Mouse (Mus musculus): ENCODE measurements at regions not wholly inside any gene's neighbourhood (a gene's known extent, or its start where the extent isn't known, plus 50 kb on each side); places are given as distances from the start of the nearest gene placed in this dataset.

DNA sequence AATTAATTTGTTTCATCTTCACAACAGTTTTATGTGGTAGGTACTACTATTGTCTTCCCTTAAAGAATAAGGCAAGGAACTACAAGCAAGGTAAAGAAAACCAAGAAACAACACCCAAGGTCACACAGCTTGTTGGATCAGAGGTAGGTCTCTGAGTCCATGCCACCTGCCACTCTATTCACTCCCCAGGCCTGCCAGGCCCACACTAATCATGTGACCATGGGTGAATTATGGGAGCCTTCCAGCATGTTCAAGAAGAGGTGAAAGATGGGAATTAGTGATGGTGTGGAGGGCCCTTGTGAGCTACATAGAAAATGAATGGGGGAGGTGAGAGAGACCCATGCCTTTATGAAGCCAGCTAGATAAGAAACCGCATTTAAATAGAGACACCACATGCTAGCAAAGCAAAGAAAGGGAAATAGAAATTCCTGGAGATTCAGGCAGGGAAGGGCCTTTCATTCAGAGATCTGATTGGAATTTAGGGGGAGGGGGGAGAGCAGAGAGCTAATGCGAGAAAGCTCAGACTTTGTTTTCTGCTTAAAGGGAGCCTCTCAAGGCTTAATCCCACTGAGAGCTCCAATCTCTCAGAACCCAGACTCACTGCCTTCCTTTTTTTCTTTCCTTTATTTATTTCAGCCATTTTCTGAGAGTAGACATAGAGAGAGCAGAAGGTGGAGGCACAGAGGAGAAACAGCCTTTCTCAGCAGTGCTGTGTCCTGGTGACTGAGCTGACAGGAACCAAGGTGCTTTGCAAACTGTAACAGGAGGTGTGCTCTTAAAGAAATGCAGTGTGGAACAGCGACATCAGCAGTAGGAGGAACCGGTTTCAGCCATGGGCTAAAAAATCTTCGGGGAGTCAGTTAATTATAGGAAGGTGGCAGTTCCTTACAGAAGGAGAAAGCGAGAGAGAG, 160.0 kb downstream of the Spata19 start:
- DNase-seq (ENCODE audit: low spot score in 2 of 2), result no peak

DNA sequence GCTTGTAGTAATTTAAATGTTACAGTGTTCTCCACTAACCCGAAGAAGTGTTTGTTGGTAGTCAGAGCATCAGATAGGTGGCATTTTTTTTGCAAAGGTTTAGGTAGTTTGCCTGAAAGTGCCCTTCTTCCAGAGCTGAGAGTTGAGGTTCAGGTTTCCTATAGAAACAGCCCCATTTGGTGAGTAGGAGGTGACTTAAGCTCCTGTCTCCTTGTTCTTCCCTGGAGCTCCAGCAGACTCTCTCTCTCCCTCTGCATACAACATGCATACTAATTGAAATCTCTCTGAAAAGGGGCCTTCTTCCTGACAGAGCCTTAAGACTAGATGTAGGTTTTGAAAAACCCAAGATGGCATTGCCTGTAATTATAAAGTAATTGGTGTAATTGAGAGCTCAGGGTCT, 161.3 kb downstream of the Spata19 start:
- no peak for DNase-seq (ENCODE audit: low spot score in 2 of 2)

DNA sequence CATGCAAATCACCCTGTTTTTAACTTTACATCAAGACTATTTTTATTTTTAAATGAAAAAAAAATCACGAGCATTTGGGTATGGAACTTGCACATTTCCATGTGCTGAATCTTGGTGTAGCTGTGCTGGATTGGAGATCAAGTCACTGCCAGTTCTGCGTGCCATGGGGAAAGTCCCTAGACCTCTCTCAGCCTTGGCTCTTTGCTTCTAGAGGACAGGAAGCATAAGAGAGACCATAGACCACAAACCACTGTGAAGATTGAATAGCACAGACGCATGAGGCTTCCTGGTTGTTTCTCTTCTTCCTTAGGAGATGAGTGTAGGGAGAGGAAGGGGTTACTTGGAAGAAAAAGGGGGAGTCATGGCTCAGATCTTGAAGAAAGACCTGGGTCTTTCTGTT, 161.7 kb downstream of the Spata19 start:
- no peak for DNase-seq (ENCODE audit: low spot score in 2 of 2)

DNA sequence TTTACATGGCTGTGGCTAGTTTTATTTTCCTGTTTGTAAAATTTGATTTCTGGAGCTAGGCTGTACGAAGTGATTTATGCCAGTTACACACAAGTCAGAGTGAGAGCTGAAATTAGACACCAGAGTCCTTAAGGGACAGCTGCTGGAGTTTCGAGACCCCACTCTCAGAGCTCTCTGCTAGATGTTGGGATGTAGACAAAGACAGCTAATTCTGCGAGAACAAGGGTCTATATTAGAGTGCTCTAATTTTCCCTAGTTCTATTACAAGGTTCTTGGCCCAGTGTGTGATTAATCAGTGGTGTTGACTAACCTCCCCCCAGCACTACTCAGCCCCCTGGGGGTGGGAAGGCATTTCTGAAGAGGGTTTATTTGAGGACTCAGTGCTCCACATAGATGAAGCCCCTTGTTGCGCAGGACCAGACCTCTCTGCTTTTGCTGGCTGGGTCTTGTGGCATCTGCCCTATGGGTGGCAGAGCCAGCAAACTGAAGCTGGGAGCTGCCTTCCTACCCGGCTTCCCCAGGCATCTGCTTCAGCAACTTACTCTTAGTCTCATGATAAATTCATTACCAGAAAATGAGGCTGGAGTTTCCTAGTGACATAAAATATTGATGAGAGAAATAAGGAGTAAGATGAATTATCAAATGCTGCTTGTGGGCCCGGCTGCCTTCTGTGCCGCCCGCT, 171.9 kb downstream of the Spata19 start:
- DNase-seq (ENCODE audit: low spot score in 2 of 2), result peak; percentile 26 to 33

DNA sequence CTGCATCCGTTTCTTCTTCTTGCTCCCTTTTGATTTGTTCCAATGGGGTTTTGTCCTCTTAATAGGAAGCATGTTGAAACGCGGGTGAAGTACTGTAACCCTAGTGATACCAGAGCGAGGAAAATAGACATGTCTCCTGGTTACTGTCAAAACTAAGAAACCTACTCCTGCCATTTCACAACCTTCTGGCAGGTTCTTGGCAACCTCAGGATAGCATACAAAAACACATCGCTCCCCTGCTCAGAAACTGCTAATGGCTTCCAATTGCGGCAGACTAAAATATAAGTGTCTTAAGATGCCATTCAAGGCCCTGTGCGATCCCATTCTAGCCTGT, 172.4 kb downstream of the Spata19 start:
- DNase-seq (ENCODE audit: low spot score in 2 of 2), result no peak

DNA sequence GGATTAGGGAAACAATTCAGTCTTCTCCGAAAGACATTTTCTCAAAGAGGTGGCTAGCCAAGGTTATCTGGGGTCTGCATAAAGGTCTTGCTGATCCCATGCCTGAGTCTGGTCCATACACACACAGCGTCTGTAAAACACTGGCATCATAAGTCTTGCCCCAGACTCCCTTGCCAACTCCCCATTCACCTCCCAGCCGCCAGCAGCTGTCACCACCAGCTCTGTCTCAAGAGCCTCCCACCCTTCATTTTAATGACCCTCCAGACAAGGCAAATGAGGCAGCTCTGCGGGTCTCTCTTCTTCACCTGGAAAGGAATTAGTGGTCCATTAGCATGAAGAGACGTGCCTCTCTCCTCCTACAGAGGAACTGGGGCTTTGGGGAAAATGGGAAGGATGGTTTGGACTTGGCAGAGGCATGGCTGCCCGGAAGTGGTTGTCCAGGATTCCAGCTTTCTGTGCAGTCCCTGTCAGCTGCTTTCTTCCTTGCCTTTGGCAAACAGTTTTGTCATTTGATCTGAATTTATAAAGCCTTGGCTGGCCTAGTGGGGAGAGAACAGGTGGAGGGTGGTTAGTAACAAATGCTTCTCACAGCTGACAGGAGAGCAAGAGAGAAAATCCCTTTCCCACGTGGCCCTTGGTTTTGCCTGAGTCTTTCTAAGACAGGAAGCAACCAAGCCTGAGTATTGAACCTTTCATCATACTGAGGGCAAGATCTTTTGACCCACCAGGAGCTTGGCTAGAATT, 173.3 kb upstream of the Opcml start:
- no peak for DNase-seq (ENCODE audit: low spot score in 2 of 2)

DNA sequence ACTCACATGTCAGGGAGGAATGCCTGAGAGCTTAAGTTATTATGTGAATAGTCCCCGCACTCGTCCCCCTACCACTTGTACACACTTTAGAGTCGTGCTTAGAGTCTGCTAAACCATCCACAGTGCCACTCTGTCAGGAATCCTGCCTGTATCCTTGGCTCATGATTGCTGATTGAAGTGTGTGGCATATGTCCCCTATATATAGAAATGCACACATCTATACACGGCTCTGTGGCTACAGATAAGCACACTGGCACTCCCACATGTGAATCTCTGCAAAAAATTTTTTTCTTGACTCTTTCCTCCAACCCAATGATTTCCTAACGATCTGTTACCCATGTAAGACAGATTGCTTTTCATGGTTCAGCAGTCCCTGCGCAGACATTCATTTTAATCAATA, 155.7 kb upstream of the Opcml start:
- no peak for DNase-seq (ENCODE audit: low spot score in 2 of 2)

DNA sequence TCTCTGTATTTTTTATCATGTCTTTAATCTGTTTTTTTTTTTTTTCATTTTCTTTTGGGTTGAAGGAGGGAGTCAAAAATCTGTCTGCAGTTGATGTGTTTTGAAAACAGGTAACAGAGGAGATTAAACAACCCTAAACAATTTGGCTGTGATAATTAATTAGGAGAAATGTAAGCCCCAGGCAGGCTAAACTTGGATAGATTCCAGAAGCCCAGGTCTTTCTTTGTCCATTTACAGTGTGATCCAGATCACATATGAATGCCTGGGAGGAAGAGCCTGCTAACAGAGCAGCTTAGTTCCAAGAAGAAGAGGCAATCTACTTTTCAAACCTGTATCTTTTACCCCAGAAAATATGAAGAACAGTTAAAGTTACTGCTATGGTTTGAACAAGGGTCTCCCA, 150.0 kb upstream of the Opcml start:
- no peak for DNase-seq (ENCODE audit: low spot score in 2 of 2)

DNA sequence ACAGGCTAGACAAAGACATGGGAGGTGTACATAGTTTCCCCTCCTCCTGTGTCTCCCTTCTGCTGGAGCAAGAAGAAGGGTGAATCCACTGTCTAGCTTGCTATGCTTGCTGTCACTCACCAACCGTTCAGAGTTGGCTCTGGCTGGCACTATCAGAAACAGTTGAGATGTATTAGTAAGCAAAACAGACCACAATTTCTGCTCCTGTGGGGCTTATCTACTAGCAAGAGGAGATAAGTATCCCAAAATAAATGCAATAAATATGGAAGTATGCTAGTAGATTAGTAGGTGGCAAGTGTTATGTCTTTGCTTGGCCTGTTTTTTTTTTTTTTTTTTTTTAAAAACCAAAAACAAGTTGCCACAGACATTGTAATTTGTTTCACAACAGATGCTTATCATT, 147.3 kb upstream of the Opcml start:
- no peak for DNase-seq (ENCODE audit: low spot score in 2 of 2)

DNA sequence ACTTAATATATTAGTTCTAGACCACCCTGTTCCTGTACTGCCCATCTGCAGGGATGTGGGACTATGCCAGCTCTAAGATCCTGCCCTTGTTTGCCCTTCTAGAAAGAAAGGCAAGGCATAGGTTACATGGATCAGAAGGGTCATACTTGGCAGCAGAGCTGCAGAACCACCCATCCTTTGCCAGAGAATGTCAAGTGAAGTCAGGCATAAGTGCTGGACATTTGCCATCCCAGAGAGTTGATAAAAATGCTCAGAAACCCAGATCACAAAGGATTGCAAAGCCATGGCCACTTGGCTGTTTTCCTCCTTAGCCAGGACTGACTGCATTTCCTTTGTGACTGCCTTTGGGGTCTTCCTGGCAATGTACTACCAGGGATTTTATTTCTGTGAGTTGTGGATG, 146.7 kb upstream of the Opcml start:
- no peak for DNase-seq (ENCODE audit: low spot score in 2 of 2)

DNA sequence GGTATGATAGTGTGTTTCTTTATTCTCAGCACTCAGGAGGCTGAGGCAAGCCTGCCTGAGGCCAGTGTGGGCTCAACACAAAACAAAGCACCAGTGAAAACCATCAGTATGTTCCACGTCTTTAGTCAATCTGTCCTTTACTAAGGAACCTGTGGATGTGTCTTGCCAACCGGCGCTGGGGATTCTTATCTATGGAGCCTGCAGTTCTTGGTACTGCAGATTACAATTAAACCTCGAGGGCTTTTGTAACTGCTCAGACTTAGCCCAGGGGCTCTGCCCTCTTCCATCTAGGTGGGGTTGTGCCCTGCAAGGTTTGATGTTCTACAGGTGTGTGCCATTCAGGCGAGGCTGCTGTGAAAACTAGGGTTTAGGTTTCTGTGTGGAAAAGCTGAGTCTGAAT, 145.1 kb upstream of the Opcml start:
- no peak for DNase-seq (ENCODE audit: low spot score in 2 of 2)

DNA sequence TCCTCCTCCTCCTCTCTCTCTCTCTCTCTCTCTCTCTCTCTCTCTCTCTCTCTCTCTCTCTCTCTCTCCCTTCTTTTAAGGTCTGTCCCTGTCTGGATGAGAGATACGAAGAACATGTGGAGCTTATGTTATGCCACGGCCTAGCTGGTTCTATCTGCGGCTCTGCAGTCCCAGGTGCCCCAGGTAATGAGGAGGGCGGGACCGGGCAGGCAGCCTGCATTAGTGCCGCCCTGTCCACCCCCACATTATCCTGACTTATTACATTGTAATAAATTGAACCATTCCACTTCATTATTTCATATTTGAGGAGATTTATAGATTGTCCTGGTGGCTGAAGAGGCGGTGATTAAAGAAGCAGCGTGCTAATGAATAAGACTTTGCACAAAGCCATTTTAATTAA, 144.5 kb upstream of the Opcml start:
- no peak for DNase-seq (ENCODE audit: low spot score in 2 of 2)

DNA sequence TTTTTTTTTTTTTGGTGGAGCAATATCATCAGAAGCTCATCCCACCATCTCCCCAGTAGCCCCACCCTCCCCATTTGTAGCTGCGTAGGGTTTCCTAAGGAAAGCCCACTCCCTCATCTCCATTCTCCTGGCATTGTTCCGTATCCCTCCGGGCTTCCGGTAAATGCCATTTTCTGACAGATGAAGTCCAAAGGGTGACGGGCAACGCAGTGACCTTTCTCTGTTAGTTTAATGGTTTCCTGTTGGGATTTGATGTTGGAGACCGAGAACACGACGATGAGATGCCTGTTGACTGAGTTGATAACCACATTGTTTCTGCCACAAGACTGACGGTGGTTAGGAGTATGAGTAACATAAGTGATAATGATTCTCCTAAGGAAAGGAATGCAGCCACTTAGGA, 143.6 kb upstream of the Opcml start:
- no peak for DNase-seq (ENCODE audit: low spot score in 2 of 2)

DNA sequence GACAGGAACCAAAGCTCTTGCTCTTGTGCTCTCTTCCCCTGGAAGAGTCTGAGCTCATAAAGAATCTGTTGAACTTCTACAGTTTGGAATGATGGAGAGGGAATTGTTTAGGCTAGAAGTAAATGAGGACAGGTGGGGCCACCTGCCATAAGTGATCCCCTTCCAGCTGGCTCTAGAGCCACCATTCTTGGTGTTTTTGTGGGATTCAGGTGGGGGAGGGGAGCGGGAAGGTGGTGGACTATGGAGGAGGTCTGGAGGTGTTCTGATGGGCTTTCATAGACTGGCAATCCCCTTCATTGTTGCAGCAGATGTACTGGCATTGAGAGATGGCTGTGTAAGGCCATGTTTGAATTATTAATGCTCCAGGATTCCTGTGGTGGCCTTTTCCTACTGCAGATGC, 132.6 kb upstream of the Opcml start:
- DNase-seq (ENCODE audit: low spot score in 2 of 2), result no peak

DNA sequence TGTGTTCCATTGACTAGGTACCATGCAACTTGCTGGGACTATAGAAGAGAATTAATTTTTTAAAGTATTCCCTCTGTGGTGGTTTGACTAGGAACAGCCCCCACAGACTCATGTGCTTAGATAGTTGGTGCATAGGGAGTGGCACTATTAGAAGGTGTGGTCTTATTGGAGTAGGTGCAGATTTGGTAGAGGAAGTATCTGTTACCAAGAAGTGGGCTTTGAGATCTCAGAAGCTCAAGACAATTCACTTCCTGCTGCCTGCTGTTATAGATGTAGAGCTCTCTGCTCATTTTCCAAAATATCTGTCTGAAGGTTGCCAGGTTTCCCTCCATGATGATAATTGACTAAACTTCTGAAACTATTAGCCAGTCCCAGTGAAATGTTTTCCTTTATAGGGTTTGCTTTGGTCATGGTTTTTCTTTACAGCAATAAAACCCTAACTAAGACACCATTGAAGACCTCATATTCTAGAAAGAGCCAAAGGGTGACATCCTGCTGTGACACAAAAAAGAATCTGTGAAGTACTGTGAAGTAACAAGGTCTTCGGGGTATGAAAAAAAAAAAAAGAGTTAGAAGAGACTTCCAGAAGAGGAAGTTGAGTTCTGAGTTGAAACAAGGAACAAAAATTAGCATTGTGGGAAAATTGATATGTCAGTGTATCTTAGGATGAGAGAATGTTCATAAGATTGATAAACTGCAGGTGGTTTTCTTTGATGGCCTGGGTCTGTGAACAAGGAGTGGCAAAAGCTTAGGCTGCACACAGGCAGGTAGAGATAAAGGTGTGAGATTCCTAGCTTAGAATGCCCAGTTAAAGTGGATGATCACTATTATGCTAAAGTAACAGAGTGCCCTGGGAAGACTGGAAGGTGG, 128.9 kb upstream of the Opcml start:
- no peak for DNase-seq (ENCODE audit: low spot score in 2 of 2)

DNA sequence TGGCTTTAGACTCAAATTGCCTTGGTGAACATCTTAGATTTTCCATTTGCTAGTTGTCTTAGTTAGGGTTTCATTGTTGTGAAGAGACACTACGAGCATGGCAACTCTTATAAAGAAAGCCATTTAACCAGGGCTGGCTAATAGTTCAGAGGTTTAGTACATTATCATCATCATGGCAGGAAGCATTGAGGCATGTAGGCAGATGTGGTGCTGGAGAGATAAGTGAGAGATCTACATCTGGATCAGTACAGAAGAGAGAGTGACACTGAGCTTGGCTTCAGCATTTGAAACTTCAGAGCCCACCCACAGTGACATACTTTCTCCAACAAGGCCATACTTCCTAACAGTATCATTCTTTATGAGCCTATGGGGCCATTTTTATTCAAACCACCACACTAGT, 127.3 kb upstream of the Opcml start:
- DNase-seq (ENCODE audit: low spot score in 2 of 2), result no peak

DNA sequence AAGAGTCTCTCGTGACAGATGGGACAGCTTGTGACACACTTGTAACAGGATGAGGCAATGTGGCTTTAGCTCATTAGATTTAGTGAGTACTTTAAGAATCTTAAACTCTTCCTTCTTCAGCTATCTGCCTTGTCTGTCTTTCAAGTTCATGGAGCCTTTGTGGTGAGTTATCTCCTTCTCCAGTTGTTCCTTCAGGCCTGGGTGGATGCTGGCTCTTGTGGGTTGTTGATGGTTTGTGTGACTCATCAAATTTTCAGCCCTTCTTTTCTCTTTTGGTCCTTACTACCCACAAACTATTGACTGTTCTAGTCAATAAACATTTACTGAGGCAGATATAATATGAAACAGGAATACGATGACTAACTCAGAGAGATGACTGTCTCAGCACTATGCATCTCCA, 124.9 kb upstream of the Opcml start:
- DNase-seq (ENCODE audit: low spot score in 2 of 2), result no peak

DNA sequence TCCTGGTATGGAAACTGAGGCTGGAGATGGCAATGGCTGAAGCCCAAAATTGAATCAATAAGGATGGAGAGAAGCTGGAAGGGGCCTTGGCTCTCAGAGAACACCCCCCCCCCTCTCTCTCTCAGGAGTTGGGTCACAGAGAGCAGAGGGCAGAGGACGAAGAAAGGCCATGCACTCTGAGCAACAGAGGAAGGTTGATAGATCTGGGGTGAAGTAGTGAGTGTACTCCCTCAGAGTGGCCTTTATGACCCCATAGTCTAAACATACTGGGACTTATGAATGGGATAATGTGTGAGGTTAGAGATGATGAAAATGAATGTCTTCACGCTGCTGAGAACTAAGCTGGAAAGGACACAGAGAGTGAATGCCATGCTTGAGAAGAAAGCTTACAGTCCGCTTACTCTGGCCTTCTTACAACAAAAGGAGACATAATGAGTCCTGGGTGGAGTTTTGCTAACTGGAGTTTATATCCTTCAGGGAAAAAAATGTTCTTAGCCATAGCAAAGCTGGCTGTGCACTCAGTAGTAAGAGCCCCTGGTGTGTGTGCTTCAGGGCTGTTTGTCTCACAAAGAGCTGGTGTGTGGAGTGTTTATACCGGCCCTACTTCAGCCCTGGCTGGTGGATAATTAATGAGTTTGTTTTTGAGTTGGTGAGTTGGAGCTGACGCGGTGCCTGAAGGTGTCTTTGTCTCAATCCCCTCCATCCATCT, 120.4 kb upstream of the Opcml start:
- no peak for DNase-seq (ENCODE audit: low spot score in 2 of 2)

DNA sequence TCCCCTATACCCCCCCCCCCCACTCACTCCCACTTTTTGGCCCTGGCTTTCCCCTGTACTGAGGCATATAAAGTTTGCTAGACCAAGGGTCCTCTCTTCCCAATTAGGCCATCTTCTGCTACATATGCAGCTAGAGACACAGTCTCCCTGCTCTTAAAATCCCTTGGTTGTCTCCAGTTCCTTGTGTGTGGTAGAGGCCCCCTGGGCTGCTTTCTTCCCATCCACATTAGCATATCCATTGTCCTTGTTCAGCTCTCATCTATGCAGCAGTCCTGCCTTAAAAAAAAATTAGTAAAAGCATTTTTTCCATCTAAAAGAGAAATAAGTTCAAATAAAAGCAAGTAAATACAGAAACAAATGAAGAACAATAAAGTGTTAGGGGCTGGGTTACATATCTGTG, 105.2 kb upstream of the Opcml start:
- no peak for DNase-seq (ENCODE audit: low spot score in 2 of 2)

DNA sequence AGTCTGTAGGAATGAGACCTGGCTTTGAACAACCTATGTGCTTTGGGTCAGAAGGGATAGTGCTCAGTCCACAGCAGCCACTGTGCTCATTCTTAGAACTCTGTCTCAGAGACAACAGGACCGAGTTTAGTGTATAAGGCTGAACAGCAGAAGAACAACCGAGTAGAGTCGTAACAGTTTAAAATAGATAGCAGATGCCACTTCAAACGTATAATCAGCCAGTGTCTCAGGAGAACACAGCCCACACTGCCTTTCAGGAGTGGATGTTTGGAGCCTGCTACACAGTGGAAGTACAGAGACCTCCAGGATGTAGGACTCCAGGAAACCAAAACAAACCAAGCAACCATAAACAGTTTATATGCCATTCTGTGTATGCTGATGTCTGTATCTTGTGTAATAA, 99.0 kb upstream of the Opcml start:
- no peak for DNase-seq (ENCODE audit: low spot score in 2 of 2)

DNA sequence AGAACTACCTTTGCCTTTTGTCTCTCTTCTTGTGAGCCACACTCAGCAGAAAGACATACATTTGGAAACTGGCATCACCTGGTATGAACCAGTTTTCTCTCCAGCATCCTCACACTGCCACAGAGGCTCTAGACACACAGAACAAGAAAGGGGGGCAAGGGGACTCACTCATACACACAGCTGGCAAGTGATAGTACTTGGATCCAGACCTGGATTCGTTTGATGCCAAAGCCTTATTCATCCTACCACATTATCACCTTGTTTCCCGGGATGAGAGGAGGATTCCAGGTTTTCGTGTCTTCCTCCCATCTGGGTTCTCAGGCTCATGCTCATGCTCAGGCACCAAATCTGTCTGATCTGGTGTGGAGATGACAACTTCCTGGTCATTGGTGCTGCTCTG, 97.8 kb upstream of the Opcml start:
- no peak for DNase-seq (ENCODE audit: low spot score in 2 of 2)

Data from right cerebral cortex, postnatal 10 days (tissue).